Mouse (Mus musculus): ENCODE measurements at regions not wholly inside any gene's neighbourhood (a gene's known extent, or its start where the extent isn't known, plus 50 kb on each side); places are given as distances from the start of the nearest gene placed in this dataset.

- no peak for DNase-seq
These were observed 54.9 kb upstream of the Gpc3 start for GRCm38 (mm10) chrX:52668679-52669078.

DNA sequence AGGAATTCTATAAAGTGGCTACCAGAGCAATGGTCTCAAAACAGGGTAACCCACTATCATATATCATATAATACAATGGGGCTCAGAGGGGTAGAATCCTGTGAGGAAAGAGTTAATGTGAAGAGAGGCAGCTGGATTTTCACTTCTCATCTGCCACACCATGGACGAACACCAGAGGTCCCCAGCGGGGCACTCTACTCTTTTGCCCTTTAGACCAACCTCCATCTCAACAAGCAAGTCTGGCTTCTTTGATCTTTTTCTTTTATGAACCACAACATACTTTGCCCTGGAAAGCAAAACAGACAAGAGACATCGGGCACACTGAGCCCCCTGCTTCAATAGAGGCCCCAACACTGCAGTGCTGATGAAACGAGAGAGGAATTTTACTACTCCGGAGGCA lies 65.3 kb upstream of the Gpc3 start:
- DNase-seq: peak; percentile 35

DNA sequence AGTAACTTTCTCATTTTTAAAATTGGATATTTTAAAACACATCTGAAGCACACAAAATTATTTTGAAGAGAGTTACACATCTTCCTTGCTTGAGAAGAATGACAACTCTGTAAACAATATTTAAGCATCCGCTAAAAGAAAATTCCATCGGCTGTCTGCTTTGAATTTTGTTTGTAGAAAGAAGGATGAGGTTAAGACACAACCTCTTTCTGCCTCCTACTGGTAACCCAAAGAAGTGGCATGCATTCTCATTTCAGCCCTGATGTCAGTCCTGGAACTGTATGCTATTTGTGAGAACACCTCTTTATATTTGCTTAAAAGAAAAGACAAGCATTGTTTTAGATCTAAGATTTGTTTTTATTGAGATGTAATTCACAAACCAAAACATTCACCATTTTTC lies 80.6 kb upstream of the Gpc3 start:
- no peak for DNase-seq

DNA sequence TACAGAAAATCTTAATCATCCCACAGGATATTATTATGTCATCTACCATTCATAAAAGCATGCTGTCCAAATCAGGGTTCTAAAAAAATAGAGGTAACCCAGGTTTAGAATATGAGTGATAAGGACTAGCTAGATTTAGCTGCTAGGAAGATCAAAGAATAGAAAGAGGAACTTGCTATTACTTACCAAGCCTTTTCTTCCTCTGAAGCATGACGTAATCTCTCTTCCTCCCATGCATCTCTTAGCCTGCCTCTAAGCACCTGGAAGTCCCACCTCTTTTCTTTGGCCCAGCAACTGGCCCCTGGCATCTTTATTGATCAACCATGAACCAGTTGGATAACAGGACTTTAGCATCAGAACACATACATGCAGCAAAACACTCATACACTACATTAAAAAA lies 85.9 kb upstream of the Gpc3 start:
- DNase-seq: no peak

GRCm38 (mm10) chrX:52717495-52717894 lies 73.5 kb upstream of the Ccdc160 start:
- no peak for DNase-seq

- peak; percentile 9 for DNase-seq
These were observed 52.9 kb upstream of the Ccdc160 start for GRCm38 (mm10) chrX:52738116-52738515.
